In the genomic region with DNA sequence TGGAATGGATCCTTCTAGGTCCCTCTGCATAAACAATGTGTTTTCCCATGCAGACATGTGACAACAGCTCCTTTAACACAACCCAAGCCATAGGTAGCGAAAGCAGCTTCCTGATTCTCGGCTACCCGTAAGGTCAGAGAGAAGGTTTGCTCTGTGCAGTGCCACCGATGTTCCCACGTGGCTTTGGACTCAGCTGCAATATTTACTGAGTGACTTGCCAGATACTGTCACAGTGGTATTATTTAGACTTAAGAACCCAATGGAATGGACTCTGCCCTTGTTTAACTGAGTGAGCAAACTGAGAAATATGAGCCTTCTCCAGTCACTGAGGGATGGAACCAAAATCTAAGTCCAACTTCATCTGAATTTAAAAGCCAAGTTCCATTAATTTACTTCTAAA, we compare ENCODE assay signal across 29 mouse cellular contexts. TPM values are rescaled to one million over a fixed set of nuclear protein-coding genes. Genes with fewer than 3 reads are reported as not detected.
DNase-seq lines count a peak whose midpoint lies in the region; ATAC-seq and TF ChIP-seq lines count a peak whose summit lies in the region.
"Had no signal": no experiment of that assay in that cellular context is flagged by ENCODE, and none has a peak within 500 bp of the region (broad histone marks: within the 10 kb centered on the region; RNA-seq: fewer than 3 reads in every experiment).

No protein-coding gene starts in this region.

- no peak for DNase-seq in liver
- no peak for DNase-seq in lung, adult 18-20 months
- DNase-seq in heart, adult 8-10 months (ENCODE audit: low spot score), result no peak
- DNase-seq: adrenal gland, adult 8-10 months; adrenal gland, postnatal 25 days; cerebellum, adult 11-12 months; cerebellum, adult 8-10 months; cerebellum, postnatal 10 days; cerebellum, postnatal 36 days; embryo, embryonic 11 days; gastrocnemius, postnatal 14 days; heart, postnatal 10 days; heart, postnatal 36 days had no signal

- H3K27ac ChIP-seq in intestine, embryonic 15.5 days, result no peak overlapping the region
- no peak overlapping the region for H3K27ac ChIP-seq in intestine, postnatal 0 days (ENCODE audit: low read depth, low read length)
- H3K27ac ChIP-seq in liver, embryonic 15.5 days (replicated peaks), result 0 out of 2 replicates have a peak overlapping the region, but pooled peaks have one; percentile 41
- H3K27ac ChIP-seq in stomach, embryonic 16.5 days (ENCODE audit: low read length), result no peak overlapping the region
- H3K27ac ChIP-seq: embryonic facial prominence, embryonic 10.5 days; embryonic facial prominence, embryonic 13.5 days; forebrain, embryonic 10.5 days; forebrain, embryonic 13.5 days; heart, embryonic 15.5 days; hindbrain, embryonic 10.5 days; hindbrain, embryonic 14.5 days had no signal

- H3K4me2 ChIP-seq in intestine, embryonic 15.5 days (replicated peaks), result no peak overlapping the region
- H3K4me2 ChIP-seq in intestine, postnatal 0 days (replicated peaks; ENCODE audit: low read depth), result no peak overlapping the region
- H3K4me2 ChIP-seq in liver, embryonic 15.5 days, result no peak overlapping the region
- no peak overlapping the region for H3K4me2 ChIP-seq in stomach, embryonic 16.5 days (ENCODE audit: low read depth, low read length)
- H3K4me2 ChIP-seq: embryonic facial prominence, embryonic 13.5 days; forebrain, embryonic 13.5 days; heart, embryonic 12.5 days; heart, embryonic 15.5 days; hindbrain, embryonic 14.5 days had no signal

- TF ChIP-seq CTCF in intestine, postnatal 0 days (IDR thresholded peaks at IDR 0.05; ENCODE audit: low read depth), result no peak

- no peaks in the 10 kb centered on the region for H3K27me3 ChIP-seq in intestine, embryonic 15.5 days (replicated peaks)
- no peaks in the 10 kb centered on the region for H3K27me3 ChIP-seq in intestine, postnatal 0 days (replicated peaks; ENCODE audit: control insufficient read depth, insufficient read depth, low read length)
- H3K27me3 ChIP-seq in liver, embryonic 15.5 days, result no peaks in the 10 kb centered on the region
- no peaks in the 10 kb centered on the region for H3K27me3 ChIP-seq in stomach, embryonic 16.5 days (ENCODE audit: control insufficient read depth, insufficient read depth, low read length)
- H3K27me3 ChIP-seq: embryonic facial prominence, embryonic 13.5 days; forebrain, embryonic 13.5 days had no signal

- no peak overlapping the region for H3K9ac ChIP-seq in intestine, embryonic 15.5 days
- no peak overlapping the region for H3K9ac ChIP-seq in intestine, postnatal 0 days (ENCODE audit: low read depth, low read length)
- H3K9ac ChIP-seq in liver, embryonic 15.5 days, result no peak overlapping the region
- H3K9ac ChIP-seq in stomach, embryonic 16.5 days (ENCODE audit: low read length), result no peak overlapping the region
- H3K9ac ChIP-seq: embryonic facial prominence, embryonic 13.5 days; forebrain, embryonic 13.5 days; heart, embryonic 12.5 days; heart, embryonic 15.5 days; hindbrain, embryonic 14.5 days had no signal

- WGBS in intestine, embryonic 15.5 days, result 54% methylated on average over 5 of the region's 5 CpGs
- WGBS in intestine, postnatal 0 days, result 38% methylated on average over 5 of the region's 5 CpGs
- WGBS in liver, embryonic 15.5 days (ENCODE audit: insufficient replicate concordance), result 69% methylated on average over 5 of the region's 5 CpGs
- 56% methylated on average over 5 of the region's 5 CpGs for WGBS in stomach, embryonic 16.5 days

- no peaks in the 10 kb centered on the region for H3K36me3 ChIP-seq in intestine, embryonic 15.5 days
- H3K36me3 ChIP-seq in intestine, postnatal 0 days (ENCODE audit: control insufficient read depth, insufficient read depth), result no peaks in the 10 kb centered on the region
- H3K36me3 ChIP-seq in liver, embryonic 15.5 days (replicated peaks), result no peaks in the 10 kb centered on the region
- H3K36me3 ChIP-seq in stomach, embryonic 16.5 days (ENCODE audit: control insufficient read depth, insufficient read depth, low read length), result no peaks in the 10 kb centered on the region
- H3K36me3 ChIP-seq: embryonic facial prominence, embryonic 10.5 days; embryonic facial prominence, embryonic 13.5 days; forebrain, embryonic 10.5 days; heart, embryonic 12.5 days; heart, embryonic 15.5 days; hindbrain, embryonic 10.5 days had no signal

- H3K9me3 ChIP-seq in intestine, embryonic 15.5 days, result no peaks in the 10 kb centered on the region
- no peaks in the 10 kb centered on the region for H3K9me3 ChIP-seq in intestine, postnatal 0 days (ENCODE audit: control insufficient read depth)
- H3K9me3 ChIP-seq in liver, embryonic 15.5 days (replicated peaks), result no peaks in the 10 kb centered on the region
- H3K9me3 ChIP-seq in stomach, embryonic 16.5 days (replicated peaks; ENCODE audit: control insufficient read depth, low read length), result no peaks in the 10 kb centered on the region
- H3K9me3 ChIP-seq: embryonic facial prominence, embryonic 10.5 days; embryonic facial prominence, embryonic 13.5 days; forebrain, embryonic 10.5 days; forebrain, embryonic 13.5 days; heart, embryonic 12.5 days; heart, embryonic 15.5 days; hindbrain, embryonic 10.5 days had no signal

- H3K4me3 ChIP-seq in intestine, embryonic 15.5 days (replicated peaks), result no peak overlapping the region
- no peak overlapping the region for H3K4me3 ChIP-seq in intestine, postnatal 0 days (ENCODE audit: low read depth, low read length)
- H3K4me3 ChIP-seq in liver, embryonic 15.5 days (replicated peaks), result no peak overlapping the region
- H3K4me3 ChIP-seq in stomach, embryonic 16.5 days (replicated peaks; ENCODE audit: low read length), result no peak overlapping the region
- H3K4me3 ChIP-seq: embryonic facial prominence, embryonic 10.5 days; embryonic facial prominence, embryonic 13.5 days; erythroblast, embryonic 14.5 days; forebrain, embryonic 10.5 days; forebrain, embryonic 13.5 days; heart, embryonic 12.5 days; heart, embryonic 15.5 days; hindbrain, embryonic 10.5 days had no signal

- peak; percentile 50; the same call in 1 of the 2 replicates for ATAC-seq in intestine, embryonic 15.5 days
- no peak for ATAC-seq in intestine, postnatal 0 days
- no peak for ATAC-seq in liver, embryonic 15.5 days (ENCODE audit: insufficient read depth)
- ATAC-seq in stomach, embryonic 16.5 days (ENCODE audit: insufficient read depth, low FRiP score), result peak; percentile 60; the same call in 1 of the 2 replicates
- no peak for ATAC-seq in erythroid progenitor cell, adult 5-6 weeks (replicated peaks; ENCODE audit: low FRiP score, poor library complexity, severe bottlenecking)
- ATAC-seq: activated CD4-positive, CD25-positive, alpha-beta regulatory T cell, adult 4 months; forebrain, embryonic 13.5 days; forebrain, embryonic 16.5 days had no signal

- H3K4me1 ChIP-seq in intestine, embryonic 15.5 days (replicated peaks), result no peaks in the 10 kb centered on the region
- no peaks in the 10 kb centered on the region for H3K4me1 ChIP-seq in intestine, postnatal 0 days (replicated peaks; ENCODE audit: control insufficient read depth, insufficient read depth, low read length)
- H3K4me1 ChIP-seq in liver, embryonic 15.5 days (replicated peaks), result peaks cover 25% of the 10 kb centered on the region
- no peaks in the 10 kb centered on the region for H3K4me1 ChIP-seq in stomach, embryonic 16.5 days (ENCODE audit: control insufficient read depth, insufficient read depth, low read length)
- H3K4me1 ChIP-seq: embryonic facial prominence, embryonic 10.5 days; embryonic facial prominence, embryonic 13.5 days; forebrain, embryonic 10.5 days; forebrain, embryonic 13.5 days; heart, embryonic 12.5 days; heart, embryonic 15.5 days; hindbrain, embryonic 10.5 days had no signal

RNA-seq across cellular contexts. Expression of gene Aqp9, which starts 35.3 kb away (rescaled TPM):
- polyA plus RNA-seq in intestine, embryonic 15.5 days (2015; fragmentation: Nextera tagmentation; extraction: Ambion mirVana), result 0.74 and 1.0 TPM in 2 replicates
- polyA plus RNA-seq in intestine, postnatal 0 days (2015; fragmentation: Nextera tagmentation; extraction: Ambion mirVana), result 0.18 and 0.21 TPM in 2 replicates
- 7.7 and 8.2 TPM in 2 replicates for polyA plus RNA-seq in liver, embryonic 15.5 days (2015; fragmentation: Nextera tagmentation; extraction: Ambion mirVana)
- 0.84 and 0.95 TPM in 2 replicates for polyA plus RNA-seq in stomach, embryonic 16.5 days (2015; fragmentation: Nextera tagmentation; extraction: Ambion mirVana)
- total RNA-seq in heart, adult 8-10 months (2022), result 1 to 10 TPM in 1 of 4 experiments, not detected in 3; 1.5 TPM
- 23.4 and 28.1 TPM in 2 replicates for total RNA-seq in erythroid progenitor cell, adult 5-6 weeks (2015; ENCODE audit: low replicate concordance)
- total RNA-seq in erythroid progenitor cell, adult 5-6 weeks (2017; ENCODE audit: low replicate concordance), result 33.5 and 50.6 TPM in 2 replicates
- polyA plus RNA-seq: embryonic facial prominence, embryonic 10.5 days; forebrain, embryonic 10.5 days had no signal

Comparison
In these comparisons a context has a peak if more than half of its experiments do, and no peak if none do; other contexts are left out.
1. ATAC-seq: peak in intestine, embryonic 15.5 days (single experiment) and stomach, embryonic 16.5 days (single experiment); none in intestine, postnatal 0 days (single experiment), liver, embryonic 15.5 days (single experiment) and erythroid progenitor cell, adult 5-6 weeks (single experiment).